Mouse (Mus musculus): ENCODE measurements around the gene Adcy1.

Adcy1 gene

GRCm38 (mm10) chr11:7134319-7134718 lies 71.0 kb downstream of the Adcy1 start:
- DNase-seq (ENCODE audit: low read depth, low spot score): no peak

DNA sequence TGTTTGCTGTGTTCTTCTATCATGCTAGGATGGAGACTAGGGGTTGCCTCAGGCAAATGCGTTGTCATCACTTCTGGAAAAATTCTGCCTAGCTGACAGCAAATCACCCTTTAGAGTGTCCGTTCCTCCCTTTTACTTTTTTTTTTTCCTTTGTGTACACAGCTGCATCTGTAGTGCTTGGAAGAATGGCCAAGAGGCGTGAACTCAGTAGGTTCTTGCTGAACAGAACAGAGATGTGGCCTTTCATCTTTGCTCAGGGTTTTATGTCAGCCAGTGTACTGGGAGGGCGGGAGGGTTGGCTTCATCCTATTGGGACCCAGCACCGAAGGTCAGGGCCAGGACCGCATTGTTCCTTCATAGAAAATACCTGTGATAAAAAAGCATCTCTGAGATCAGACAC lies 72.0 kb downstream of the Adcy1 start:
- DNase-seq (ENCODE audit: low read depth, low spot score): no peak

GRCm38 (mm10) chr11:7135763-7136162 lies 72.5 kb downstream of the Adcy1 start:
- no peak for DNase-seq (ENCODE audit: low read depth, low spot score)

DNA sequence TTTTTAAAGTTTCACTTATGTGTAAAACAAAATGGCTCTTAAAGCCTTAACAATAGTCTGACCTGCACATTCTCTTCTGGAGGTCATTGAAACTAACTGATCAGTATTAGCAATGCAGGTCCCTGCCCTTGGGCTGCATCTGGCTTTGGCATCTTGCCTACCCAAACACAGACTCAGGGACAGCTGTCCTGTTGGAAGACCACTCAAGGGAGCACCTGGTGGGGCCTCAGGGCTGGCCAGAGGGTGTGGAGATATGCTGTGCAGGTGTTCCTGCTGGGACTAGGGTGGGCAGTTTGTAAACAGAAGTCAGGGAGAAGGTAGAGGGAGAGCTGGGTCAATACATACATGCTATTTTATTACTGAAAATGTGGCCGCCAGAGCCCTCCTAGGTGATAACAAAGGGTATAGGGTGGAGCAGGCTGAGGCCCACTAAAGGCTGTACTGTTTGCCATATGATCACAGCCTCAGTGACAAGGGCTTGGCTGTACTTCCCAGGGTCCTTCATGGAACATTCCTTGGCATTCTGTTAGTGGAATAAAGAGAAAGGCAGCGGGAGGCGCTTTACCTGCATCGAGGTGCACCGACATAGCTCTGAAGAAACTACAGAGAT lies 73.1 kb downstream of the Adcy1 start:
- DNase-seq (ENCODE audit: low read depth, low spot score): no peak

DNA sequence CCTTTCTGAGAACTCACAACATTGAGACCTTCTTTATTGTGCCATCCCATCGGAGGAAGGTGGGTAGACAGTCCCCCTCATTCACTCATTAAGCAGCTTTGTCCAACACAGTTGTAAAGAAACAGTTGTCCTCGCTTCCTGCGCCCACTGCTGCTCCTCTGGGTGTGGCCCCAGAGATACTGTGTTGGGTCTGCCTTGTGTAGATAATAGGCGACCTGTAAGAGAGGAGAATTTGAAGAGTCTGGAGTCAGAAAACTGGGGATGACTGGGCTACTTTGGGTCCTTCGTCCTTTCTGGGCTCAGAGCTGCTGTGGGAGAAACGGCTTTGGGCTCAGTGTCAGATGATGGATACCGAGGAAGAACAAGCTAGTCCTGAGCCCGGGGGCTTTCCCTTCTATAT lies 75.1 kb downstream of the Adcy1 start:
- DNase-seq (ENCODE audit: low read depth, low spot score): no peak

- DNase-seq (ENCODE audit: low read depth, low spot score): no peak
Measured at GRCm38 (mm10) chr11:7140449-7140848, 77.2 kb downstream of the Adcy1 start.

DNA sequence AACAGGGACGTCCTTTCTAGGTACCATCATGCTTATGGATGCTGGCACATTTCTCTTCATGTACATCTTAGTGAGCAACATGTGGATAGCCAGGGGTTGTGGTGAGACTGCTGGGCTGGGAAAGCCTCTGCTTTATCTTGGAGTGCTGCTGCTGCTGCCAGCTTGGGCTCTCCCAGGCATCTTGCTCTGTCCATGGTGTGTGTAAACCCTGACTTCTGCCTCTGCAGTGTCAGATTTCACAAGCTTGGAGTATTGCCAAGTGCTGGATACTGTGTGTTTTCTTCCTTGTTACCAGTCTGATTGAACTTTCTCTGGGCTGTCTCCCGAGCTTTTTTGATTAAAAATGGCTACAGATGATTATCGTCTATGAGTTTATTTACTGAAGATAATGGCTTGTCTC lies 79.4 kb downstream of the Adcy1 start:
- no peak for DNase-seq (ENCODE audit: low read depth, low spot score)

GRCm38 (mm10) chr11:7144369-7144768 lies 81.1 kb downstream of the Adcy1 start:
- no peak for DNase-seq (ENCODE audit: low read depth, low spot score)

DNA sequence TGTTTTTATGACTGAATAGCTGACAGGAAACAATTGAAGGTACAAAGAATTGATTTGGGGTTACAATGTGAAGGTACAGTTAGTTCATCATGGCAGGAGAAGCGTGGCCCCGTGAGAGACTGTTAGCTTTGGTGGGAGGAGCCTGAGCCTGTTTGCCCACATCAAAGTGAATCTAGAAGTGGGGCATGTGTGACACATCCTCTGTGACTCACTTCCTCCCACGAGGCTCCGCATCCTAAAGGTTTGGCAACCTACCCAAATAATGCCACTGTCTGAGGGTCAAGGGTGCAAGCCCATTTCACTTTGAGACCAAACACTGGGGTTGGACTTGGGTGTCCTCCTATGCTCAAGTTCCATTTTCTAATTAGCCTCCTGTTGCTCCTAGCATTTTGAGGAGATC lies 81.9 kb downstream of the Adcy1 start:
- DNase-seq (ENCODE audit: low read depth, low spot score): no peak

DNA sequence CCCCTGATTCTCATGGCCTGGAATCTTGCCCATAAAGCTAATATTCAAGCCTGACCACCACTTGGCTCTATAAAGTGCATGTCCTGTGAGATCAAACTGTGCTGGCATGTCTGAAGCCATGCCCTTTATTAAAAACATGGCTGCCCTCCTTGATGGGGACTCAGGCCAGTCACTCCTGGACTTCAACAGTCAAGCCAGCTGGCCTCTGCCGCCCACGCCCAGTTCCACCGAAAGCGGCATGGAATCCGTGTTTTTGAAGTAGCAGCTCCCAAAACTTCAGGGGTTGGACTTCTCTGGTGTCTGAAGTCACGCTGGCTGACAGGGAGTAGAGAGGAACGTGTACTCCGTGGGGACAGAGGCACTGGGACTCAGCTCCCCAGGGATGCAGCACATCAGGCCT lies 84.2 kb downstream of the Adcy1 start:
- DNase-seq (ENCODE audit: low read depth, low spot score): no peak

DNA sequence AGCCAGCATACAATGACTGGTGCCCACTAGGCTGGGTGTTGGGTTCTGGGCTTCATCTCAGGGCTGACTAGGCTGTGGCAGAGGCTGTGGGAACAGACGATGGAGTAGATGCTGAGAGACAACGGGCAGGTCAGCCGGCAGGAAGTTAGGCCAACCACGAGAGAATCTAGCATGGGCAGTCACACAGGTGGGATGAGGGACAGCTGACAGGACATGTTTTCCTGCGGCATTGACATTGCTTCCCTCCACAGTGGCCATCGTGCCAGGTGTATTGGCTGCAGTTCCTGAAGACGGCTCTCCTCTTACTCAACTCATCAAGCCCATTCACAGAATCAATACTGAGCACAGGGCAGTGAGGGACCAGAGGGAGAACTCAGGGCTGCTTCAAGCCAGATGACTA lies 84.7 kb downstream of the Adcy1 start:
- DNase-seq (ENCODE audit: low read depth, low spot score): no peak

DNA sequence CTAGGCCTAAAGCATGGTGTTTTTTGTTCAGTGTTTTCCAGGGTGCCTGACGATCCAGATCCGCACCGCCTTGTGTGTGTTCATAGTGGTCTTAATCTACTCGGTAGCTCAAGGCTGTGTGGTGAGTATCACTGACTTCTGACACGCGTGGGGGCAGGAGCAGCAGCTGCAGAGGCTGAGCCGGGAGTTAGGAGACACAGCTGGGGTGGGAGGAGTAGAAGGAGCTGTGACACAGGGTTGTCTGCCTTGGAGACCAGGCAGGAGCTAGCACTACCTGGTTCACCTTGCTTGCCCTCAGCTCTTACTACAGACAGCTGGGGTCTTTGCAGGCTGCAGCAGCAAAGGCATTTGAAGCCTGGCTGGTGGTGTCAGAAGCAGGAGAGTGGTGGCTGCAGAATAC lies 86.2 kb downstream of the Adcy1 start:
- DNase-seq (ENCODE audit: low read depth, low spot score): no peak

GRCm38 (mm10) chr11:7150511-7150910 lies 87.2 kb downstream of the Adcy1 start:
- no peak for DNase-seq (ENCODE audit: low read depth, low spot score)

GRCm38 (mm10) chr11:7152371-7152770 lies 89.1 kb downstream of the Adcy1 start:
- no peak for DNase-seq (ENCODE audit: low read depth, low spot score)

- DNase-seq (ENCODE audit: low read depth, low spot score): no peak
Measured at GRCm38 (mm10) chr11:7153081-7153480, 89.8 kb downstream of the Adcy1 start.

DNA sequence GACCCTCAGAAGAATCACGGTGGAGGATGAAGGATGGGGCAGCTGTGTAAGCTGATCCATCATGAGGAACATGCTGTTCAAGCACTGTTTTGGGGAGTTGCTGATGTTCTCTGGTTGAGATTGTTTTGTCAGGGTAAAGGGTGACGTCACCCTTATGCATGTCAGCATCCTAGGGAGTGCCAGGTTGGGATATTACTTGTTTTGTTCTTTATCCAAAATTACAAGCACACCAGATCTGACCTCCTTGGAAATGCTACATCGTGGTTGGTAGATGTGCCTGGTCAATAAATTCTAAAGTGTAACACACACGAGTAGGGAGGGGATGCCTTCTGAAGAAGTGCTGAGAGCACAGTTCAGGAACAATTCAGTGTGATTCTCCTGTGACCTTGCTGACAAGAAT lies 93.1 kb downstream of the Adcy1 start:
- DNase-seq (ENCODE audit: low read depth, low spot score): no peak

- DNase-seq (ENCODE audit: low read depth, low spot score): no peak
Measured at GRCm38 (mm10) chr11:7158196-7158595, 94.9 kb downstream of the Adcy1 start.

GRCm38 (mm10) chr11:7160146-7160545 lies 96.9 kb downstream of the Adcy1 start:
- no peak for DNase-seq (ENCODE audit: low read depth, low spot score)

DNA sequence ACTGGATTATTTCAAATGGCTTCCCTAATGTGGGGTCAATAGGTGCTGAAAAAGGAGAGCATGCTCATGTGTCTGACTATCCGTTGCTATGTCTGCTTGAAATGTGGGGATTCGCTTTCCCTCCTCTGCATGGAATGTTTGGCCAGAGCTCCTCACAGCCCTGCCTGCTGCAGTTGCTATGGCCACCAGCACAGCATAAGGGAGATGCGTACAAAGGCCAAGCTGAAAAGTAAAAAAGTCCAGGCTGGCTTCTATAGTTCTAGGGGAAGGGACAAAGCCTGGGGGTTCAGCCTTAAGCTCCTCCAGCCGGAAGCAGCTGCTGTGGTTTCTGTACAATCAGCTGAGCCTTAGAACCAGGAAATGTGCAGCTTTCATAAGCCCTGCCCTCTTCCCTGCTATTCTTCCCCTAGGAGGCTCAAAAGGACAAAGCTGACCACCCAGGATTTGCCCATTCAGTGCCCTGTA lies 97.4 kb downstream of the Adcy1 start:
- DNase-seq (ENCODE audit: low read depth, low spot score): no peak

DNA sequence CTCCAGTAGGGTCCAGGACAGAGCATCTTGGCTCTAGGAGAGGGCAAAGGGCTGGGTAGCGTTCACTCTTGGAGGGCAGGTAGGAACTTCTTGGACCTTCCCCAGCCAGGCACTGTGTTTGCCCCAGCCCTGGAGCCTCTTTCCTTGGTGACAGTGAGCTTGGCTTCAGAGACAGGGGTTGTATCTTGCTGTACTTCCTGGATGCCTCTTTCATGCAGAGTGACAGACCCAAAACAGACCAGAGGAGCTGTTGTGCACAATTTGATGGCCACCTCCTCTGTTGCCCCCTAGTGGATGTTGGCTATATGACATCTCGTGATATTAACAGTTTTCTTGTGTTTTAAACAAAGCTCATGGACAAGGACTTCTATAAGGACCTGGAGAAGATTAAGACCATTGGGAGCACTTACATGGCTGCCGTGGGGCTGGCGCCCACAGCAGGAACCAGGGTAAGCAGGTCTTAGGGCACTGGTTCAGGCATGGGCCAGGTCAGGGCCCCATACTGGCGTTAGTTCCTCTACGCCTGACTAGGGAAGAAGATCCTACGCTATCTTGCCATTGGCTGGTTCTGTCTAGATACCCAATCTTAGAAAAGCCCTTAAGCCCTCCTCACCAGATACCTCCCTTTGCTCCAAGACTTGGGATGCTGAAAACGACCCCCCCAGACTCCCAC lies 98.3 kb downstream of the Adcy1 start:
- peak; percentile 50 for DNase-seq (ENCODE audit: low read depth, low spot score)

GRCm38 (mm10) chr11:7164416-7164815 lies 101.1 kb downstream of the Adcy1 start:
- DNase-seq (ENCODE audit: low read depth, low spot score): no peak

DNA sequence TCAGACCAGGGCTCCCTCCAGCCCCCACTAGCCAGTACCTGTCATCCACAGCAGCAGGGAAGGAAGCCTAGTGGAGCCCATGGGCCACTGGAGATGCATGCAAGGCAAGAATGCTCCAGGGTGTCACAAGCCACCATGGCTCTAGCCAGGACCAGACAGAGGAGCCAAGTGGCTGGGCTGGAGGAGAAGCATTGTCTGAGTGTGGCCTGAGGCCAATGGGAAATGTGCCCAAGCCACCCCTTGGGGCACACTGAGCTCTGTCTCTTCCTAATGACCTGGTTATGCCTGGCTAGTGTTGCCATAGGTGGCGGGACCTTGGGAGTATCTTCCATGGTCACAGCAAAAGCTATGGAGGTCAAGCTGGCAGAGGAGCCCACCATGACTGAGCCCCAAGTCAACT lies 106.4 kb downstream of the Adcy1 start:
- no peak for DNase-seq (ENCODE audit: low read depth, low spot score)

GRCm38 (mm10) chr11:7173664-7174063 lies 110.4 kb downstream of the Adcy1 start:
- no peak for DNase-seq (ENCODE audit: low read depth, low spot score)

- no peak for DNase-seq (ENCODE audit: low read depth, low spot score)
Measured at GRCm38 (mm10) chr11:7178724-7179123, 115.4 kb downstream of the Adcy1 start.

All from WW6 (cell line).